Mouse (Mus musculus) liver, embryonic 14.5 days (tissue): ENCODE results near the gene Neurl1b. TPM values are rescaled to one million over a fixed set of nuclear protein-coding genes. Genes with fewer than 3 reads are reported as not detected.

ENCODE experiments used
- ATAC-seq: fragments of 200-750 bp; cut with Nextera tagmentation; 2 replicates; pipeline ENCODE4 v1.8.0; 2017; ENCODE audit warnings: moderate number of reproducible peaks, mild to moderate bottlenecking, moderate library complexity; ENCODE audit not compliant: insufficient read depth
- DNase-seq, 3 experiments: peaks; one replicate each; pipeline ENCODE4 v3.0.0-alpha.2; 2012 to 2013; ENCODE audit warnings: low read depth in 3 of 3, low spot score in 3 of 3
- H3K27ac ChIP-seq: fragments of 300-500 bp; sonication (generic); 2 replicates; pipeline ENCODE4 v1.5.1; 2014; ENCODE audit warnings: moderate library complexity, mild to moderate bottlenecking, control low read depth, inconsistent platforms
- H3K27me3 ChIP-seq: fragments of 300-500 bp; sonication (generic); 2 replicates; pipeline ENCODE4 v1.6.1; 2014; ENCODE audit warnings: mild to moderate bottlenecking, low read length, moderate library complexity; ENCODE audit not compliant: control insufficient read depth, insufficient read depth
- H3K36me3 ChIP-seq: fragments of 300-500 bp; sonication (generic); replicated peaks from 2 replicates; pipeline ENCODE4 v1.6.1; 2014; ENCODE audit warnings: low read depth; ENCODE audit not compliant: control insufficient read depth, insufficient read depth
- H3K4me1 ChIP-seq, 2 experiments: fragments of 200-500 bp in 1 of 2; fragments of 300-500 bp in 1 of 2; sonication (generic) in 1 of 2; replicated peaks; 2 replicates each; pipeline ENCODE4 v1.6.1; 2012 to 2014; ENCODE audit warnings: antibody characterized with exemption in 1 of 2, inconsistent platforms in 1 of 2, low read length in 1 of 2; ENCODE audit not compliant: control insufficient read depth in 2 of 2, insufficient read depth in 2 of 2
- H3K4me2 ChIP-seq: fragments of 300-500 bp; sonication (generic); 2 replicates; pipeline ENCODE4 v1.6.1; 2014; ENCODE audit warnings: low read depth, mild to moderate bottlenecking, control low read depth, moderate library complexity
- H3K4me3 ChIP-seq, 2 experiments: fragments of 200-500 bp in 1 of 2; fragments of 300-500 bp in 1 of 2; sonication (generic) in 1 of 2; 2 replicates each; pipeline ENCODE4 v1.5.1; 2012 to 2014; ENCODE audit warnings: low read depth in 2 of 2, low read length in 2 of 2, mild to moderate bottlenecking in 2 of 2, control low read depth in 1 of 2, inconsistent platforms in 1 of 2, moderate library complexity in 1 of 2; ENCODE audit not compliant: insufficient read depth in 1 of 2
- H3K9ac ChIP-seq: fragments of 300-500 bp; sonication (generic); replicated peaks from 2 replicates; pipeline ENCODE4 v1.6.1; 2014; ENCODE audit warnings: mild to moderate bottlenecking, control low read depth, moderate library complexity
- H3K9me3 ChIP-seq: fragments of 300-500 bp; sonication (generic); 2 replicates; pipeline ENCODE4 v1.6.1; 2016; ENCODE audit warnings: low read length, mixed read lengths; ENCODE audit not compliant: control insufficient read depth
- CTCF ChIP-seq: IDR thresholded peaks from 2 replicates; pipeline ENCODE4 v1.5.1; 2016; ENCODE audit warnings: antibody characterized with exemption, low read depth, control low read depth
- EP300 ChIP-seq: IDR thresholded peaks from 2 replicates; pipeline ENCODE4 v1.6.1; 2016; ENCODE audit warnings: antibody characterized with exemption, low read depth
- WGBS: fragments of 180-500 bp; shearing (Covaris S2); extraction: QIAGEN DNeasy Blood & Tissue Kit; methylation state at CpG from one replicate; pipeline ENCODE4 v1.1.7; 2014; ENCODE audit not compliant: insufficient replicate concordance; 5-methylcytosine and 5-hydroxymethylcytosine counted together
- polyA plus RNA-seq, 2 experiments: library from polyadenylated mRNA; depleted of rRNA in 1 of 2; stranded (reverse) in 1 of 2; unstranded in 1 of 2; fragments of >200 nt; fragmentation: Nextera tagmentation in 1 of 2; extraction: Ambion mirVana in 1 of 2; gene quantifications; 2 replicates each; pipeline versions ENCODE4 v1.2.1 to v1.2.3; 2012 to 2014

Neurl1b gene
- polyA plus RNA-seq (2012; rRNA removed), result 0.09 and 0.12 TPM in 2 replicates
- polyA plus RNA-seq (2014; fragmentation: Nextera tagmentation; extraction: Ambion mirVana), result 0.03 TPM in 1 of 2 replicates, not detected in the other

GRCm38 (mm10) chr17:26414523-26415354 lies at the start of gene Neurl1b:
Gene Neurl1b (plus strand): TSS chr17:26414829.
- no peaks in the 10 kb centered on the region for H3K9me3 ChIP-seq
- peak within 1 kb of the TSS; percentile 14 to 58 for H3K4me3 ChIP-seq
- H3K9ac ChIP-seq, result no peak within 1 kb of the TSS
- H3K27ac ChIP-seq, result no peak within 1 kb of the TSS
- TF ChIP-seq CTCF (no peak), EP300 (no peak)
- H3K4me1 ChIP-seq, result no peaks in the 10 kb centered on the region
- no peaks in the 10 kb centered on the region for H3K36me3 ChIP-seq
- peaks cover 48% of the 10 kb centered on the region for H3K27me3 ChIP-seq
- 2% methylated on average over 97 of the region's 105 CpGs for WGBS
- peak; percentile 33; the same call in 1 of the 2 replicates for ATAC-seq
- H3K4me2 ChIP-seq, result peak within 1 kb of the TSS; percentile 72
- peak in 2 of 3 experiments; percentile 22 to 34 for DNase-seq

GRCm38 (mm10) chr17:26366792-26367191 lies 47.8 kb upstream of the Neurl1b start:
- Histone ChIP-seq H3K27ac (no peak overlapping the region), H3K4me1 (peaks cover 5 to 10% of the 10 kb centered on the region in 2 experiments; a peak in 3 of 4 replicates), H3K4me3 (no peak overlapping the region), H3K9ac (no peak overlapping the region), H3K27me3 (no peaks in the 10 kb centered on the region; the same call in 1 of the 2 replicates), H3K4me2 (no peak overlapping the region), H3K9me3 (no peaks in the 10 kb centered on the region), H3K36me3 (no peaks in the 10 kb centered on the region)
- TF ChIP-seq CTCF, result no peak
- TF ChIP-seq EP300, result no peak
- 54% methylated on average over 4 of the region's 4 CpGs for WGBS
- DNase-seq, result no peak
- no peak for ATAC-seq

DNA sequence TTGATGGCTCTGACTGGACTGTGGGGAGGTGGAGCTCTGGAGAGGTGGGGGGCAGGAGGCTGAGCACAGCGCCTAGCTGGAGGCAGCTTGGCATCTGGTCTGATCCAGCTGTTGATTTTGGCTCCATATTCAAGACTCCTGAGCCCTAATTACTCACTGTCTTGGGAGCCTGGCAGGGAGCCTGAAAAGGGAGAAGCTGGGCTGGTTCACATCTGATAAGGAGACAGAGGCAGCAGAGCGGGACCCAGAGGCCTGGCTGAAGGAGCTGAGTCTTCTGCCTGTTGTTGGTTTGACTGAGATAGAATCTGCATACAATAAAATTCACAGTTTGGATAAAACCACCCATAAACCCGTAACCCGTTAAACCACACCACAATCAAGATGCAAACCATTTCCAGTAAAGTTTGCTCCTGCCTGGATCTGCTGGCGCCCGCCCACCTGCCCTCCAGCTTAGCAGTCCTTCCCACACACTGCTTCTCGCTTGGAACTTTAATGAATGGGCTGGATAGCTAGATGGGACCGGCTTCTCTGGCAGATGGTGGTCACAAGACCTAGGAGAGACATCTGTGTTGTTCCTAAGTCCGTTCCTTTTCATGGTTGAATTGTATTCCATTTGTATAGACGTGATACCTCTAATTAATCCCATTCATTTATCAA lies 46.2 kb upstream of the Neurl1b start:
- Histone ChIP-seq H3K36me3 (no peaks in the 10 kb centered on the region), H3K27me3 (no peaks in the 10 kb centered on the region; the same call in 1 of the 2 replicates), H3K9me3 (no peaks in the 10 kb centered on the region), H3K4me3 (no peak overlapping the region), H3K27ac (no peak overlapping the region), H3K9ac (no peak overlapping the region), H3K4me2 (no peak overlapping the region), H3K4me1 (peaks cover 0 to 2% of the 10 kb centered on the region in 2 experiments; a peak in 1 of 4 replicates)
- ATAC-seq (no peak), DNase-seq (no peak)
- 46% methylated on average over 10 of the region's 10 CpGs for WGBS
- TF ChIP-seq EP300 (no peak), CTCF (no peak)

GRCm38 (mm10) chr17:26370521-26371245 lies 43.9 kb upstream of the Neurl1b start:
- Histone ChIP-seq H3K27me3 (no peaks in the 10 kb centered on the region), H3K4me1 (peaks cover 0 to 2% of the 10 kb centered on the region in 2 experiments; a peak in 1 of 4 replicates), H3K36me3 (no peaks in the 10 kb centered on the region), H3K27ac (no peak overlapping the region), H3K4me3 (no peak overlapping the region), H3K9me3 (no peaks in the 10 kb centered on the region), H3K9ac (no peak overlapping the region), H3K4me2 (no peak overlapping the region)
- WGBS, result 21% methylated on average over 9 of the region's 9 CpGs
- no peak for DNase-seq
- TF ChIP-seq CTCF, result peak; percentile 71
- no peak for TF ChIP-seq EP300
- no peak for ATAC-seq

GRCm38 (mm10) chr17:26371246-26371535 lies 43.4 kb upstream of the Neurl1b start:
- H3K27ac ChIP-seq, result no peak overlapping the region
- no peak overlapping the region for H3K9ac ChIP-seq
- peaks cover 0 to 2% of the 10 kb centered on the region in 2 experiments; a peak in 1 of 4 replicates for H3K4me1 ChIP-seq
- no peaks in the 10 kb centered on the region for H3K27me3 ChIP-seq
- no peaks in the 10 kb centered on the region for H3K9me3 ChIP-seq
- no peak overlapping the region for H3K4me2 ChIP-seq
- WGBS, result 32% methylated on average over 3 of the region's 3 CpGs
- H3K36me3 ChIP-seq, result no peaks in the 10 kb centered on the region
- no peak for ATAC-seq
- no peak for DNase-seq
- TF ChIP-seq CTCF (no peak), EP300 (no peak)
- no peak overlapping the region for H3K4me3 ChIP-seq
